Mouse (Mus musculus) CH12.LX (cell line): Measurements from ENCODE around the gene Ftsj3. TPM values are rescaled to one million over a fixed set of nuclear protein-coding genes. Genes with fewer than 3 reads are reported as not detected.

ENCODE experiments used
- DNase-seq: peaks from one replicate; pipeline ENCODE4 v3.0.0-alpha.2; 2013; ENCODE audit errors: extremely low read depth
- H3K27ac ChIP-seq: 2 replicates; pipeline ENCODE4 v1.5.1; 2012; ENCODE audit warnings: low read depth, mild to moderate bottlenecking, control low read depth, moderate library complexity; ENCODE audit not compliant: insufficient read depth
- H3K27me3 ChIP-seq: replicated peaks from 2 replicates; pipeline ENCODE3; 2012; ENCODE audit warnings: inconsistent platforms
- H3K36me3 ChIP-seq, 2 experiments: replicated peaks in 1 of 2; 2 replicates each; pipeline versions ENCODE3 to v1.6.1; 2012; ENCODE audit warnings: inconsistent platforms in 1 of 2, low read length in 1 of 2, mild to moderate bottlenecking in 1 of 2, mixed read lengths in 1 of 2, moderate library complexity in 1 of 2; ENCODE audit not compliant: control insufficient read depth in 1 of 2, insufficient read depth in 1 of 2
- H3K4me1 ChIP-seq, 2 experiments: 2 replicates each; pipeline ENCODE4 v1.6.1; 2012; ENCODE audit warnings: inconsistent platforms in 1 of 2, moderate library complexity in 1 of 2; ENCODE audit not compliant: insufficient read depth in 2 of 2, control insufficient read depth in 1 of 2
- H3K4me2 ChIP-seq: 2 replicates; pipeline ENCODE4 v1.6.1; 2012; ENCODE audit warnings: low read depth, mild to moderate bottlenecking, control low read depth; ENCODE audit not compliant: poor library complexity, insufficient read depth, severe bottlenecking
- H3K4me3 ChIP-seq, 3 experiments: fragments of 150-350 bp in 1 of 3; sonication (generic) in 1 of 3; replicated peaks in 1 of 3; 2 replicates each; pipeline versions ENCODE3 to v1.5.1; 2011 to 2012; ENCODE audit warnings: low read depth in 2 of 3, low read length in 2 of 3, mild to moderate bottlenecking in 2 of 3, moderate library complexity in 2 of 3, control low read depth in 1 of 3, improper control_type of control experiment in 1 of 3, inconsistent platforms in 1 of 3, mixed read lengths in 1 of 3; ENCODE audit not compliant: poor library complexity in 1 of 3
- H3K79me2 ChIP-seq: replicated peaks from 2 replicates; pipeline ENCODE4 v1.6.1; 2012; ENCODE audit warnings: mild to moderate bottlenecking, moderate library complexity; ENCODE audit not compliant: control insufficient read depth, poor library complexity, insufficient read depth, severe bottlenecking; ENCODE audit errors: extremely low read depth
- H3K9ac ChIP-seq: 2 replicates; pipeline ENCODE4 v1.6.1; 2012; ENCODE audit warnings: low read depth, mild to moderate bottlenecking, control low read depth, moderate library complexity; ENCODE audit not compliant: insufficient read depth
- H3K9me3 ChIP-seq: replicated peaks from 2 replicates; pipeline ENCODE3; 2012; ENCODE audit warnings: low read length, inconsistent platforms, mixed read lengths
- BHLHE40 ChIP-seq: IDR thresholded peaks from 2 replicates; pipeline ENCODE4 v1.6.1; 2011; ENCODE audit warnings: mild to moderate bottlenecking, low read depth, low read length, improper control_type of control experiment
- CHD1 ChIP-seq: IDR thresholded peaks from 2 replicates; pipeline ENCODE4 v1.6.1; 2012; ENCODE audit warnings: low read depth, low read length, improper control_type of control experiment, inconsistent platforms
- CHD2 ChIP-seq: IDR thresholded peaks from 2 replicates; pipeline ENCODE4 v1.6.1; 2011; ENCODE audit warnings: low read length, improper control_type of control experiment
- CTCF ChIP-seq, 2 experiments: IDR thresholded peaks in 1 of 2; conservative IDR thresholded peaks in 1 of 2; 2 replicates each; pipeline ENCODE4 v1.5.1; 2011 to 2012; ENCODE audit warnings: low read depth in 2 of 2, low read length in 2 of 2, improper control_type of control experiment in 1 of 2, inconsistent platforms in 1 of 2, mild to moderate bottlenecking in 1 of 2, moderate library complexity in 1 of 2
- E2F4 ChIP-seq: IDR thresholded peaks from 2 replicates; pipeline ENCODE4 v1.6.1; 2011; ENCODE audit warnings: low read depth, low read length, improper control_type of control experiment; ENCODE audit not compliant: insufficient replicate concordance
- EP300 ChIP-seq: IDR thresholded peaks from 2 replicates; pipeline ENCODE4 v1.6.1; 2011; ENCODE audit warnings: low read length, improper control_type of control experiment
- ETS1 ChIP-seq: conservative IDR thresholded peaks from 2 replicates; pipeline ENCODE4 v1.6.1; 2012; ENCODE audit warnings: low read depth, mild to moderate bottlenecking, inconsistent platforms, low read length, improper control_type of control experiment, moderate library complexity
- HCFC1 ChIP-seq: IDR thresholded peaks from 2 replicates; pipeline ENCODE4 v1.6.1; 2012; ENCODE audit warnings: low read depth, mild to moderate bottlenecking, inconsistent platforms, low read length, improper control_type of control experiment
- IRF4 ChIP-seq: IDR thresholded peaks from 2 replicates; pipeline ENCODE4 v1.6.1; 2014; ENCODE audit warnings: low read depth, mild to moderate bottlenecking, inconsistent platforms, low read length, improper control_type of control experiment
- MAFK ChIP-seq: IDR thresholded peaks from 2 replicates; pipeline ENCODE4 v1.6.1; 2011; ENCODE audit warnings: low read length, improper control_type of control experiment; ENCODE audit not compliant: insufficient replicate concordance
- MAZ ChIP-seq: IDR thresholded peaks from 2 replicates; pipeline ENCODE4 v1.6.1; 2012; ENCODE audit warnings: low read depth, mild to moderate bottlenecking, inconsistent platforms, low read length, improper control_type of control experiment, moderate library complexity
- MEF2A ChIP-seq: IDR thresholded peaks from 2 replicates; pipeline ENCODE4 v1.6.1; 2014; ENCODE audit warnings: low read depth, mild to moderate bottlenecking, inconsistent platforms, low read length, improper control_type of control experiment, borderline replicate concordance
- MXI1 ChIP-seq: IDR thresholded peaks from 2 replicates; pipeline ENCODE4 v1.6.1; 2011; ENCODE audit warnings: mild to moderate bottlenecking, low read depth, low read length, improper control_type of control experiment
- POLR2AphosphoS2 ChIP-seq: IDR thresholded peaks from 2 replicates; pipeline ENCODE4 v1.6.1; 2011; ENCODE audit warnings: low read depth, low read length, improper control_type of control experiment
- RAD21 ChIP-seq: IDR thresholded peaks from 2 replicates; pipeline ENCODE4 v1.6.1; 2011; ENCODE audit warnings: low read depth, mild to moderate bottlenecking, low read length, improper control_type of control experiment, moderate library complexity
- RCOR1 ChIP-seq: conservative IDR thresholded peaks from 2 replicates; pipeline ENCODE4 v1.6.1; 2012; ENCODE audit warnings: low read depth, mild to moderate bottlenecking, inconsistent platforms, low read length, improper control_type of control experiment
- SIN3A ChIP-seq: IDR thresholded peaks from 2 replicates; pipeline ENCODE4 v1.6.1; 2012; ENCODE audit warnings: low read length, improper control_type of control experiment, inconsistent platforms
- SMC3 ChIP-seq: IDR thresholded peaks from 2 replicates; pipeline ENCODE4 v1.6.1; 2011; ENCODE audit warnings: low read depth, low read length, improper control_type of control experiment
- TBP ChIP-seq: conservative IDR thresholded peaks from 2 replicates; pipeline ENCODE4 v1.6.1; 2011; ENCODE audit warnings: low read depth, low read length, improper control_type of control experiment
- TCF12 ChIP-seq: IDR thresholded peaks from 2 replicates; pipeline ENCODE4 v1.6.1; 2014; ENCODE audit warnings: low read depth, mild to moderate bottlenecking, inconsistent platforms, low read length, improper control_type of control experiment
- UBTF ChIP-seq: IDR thresholded peaks from 2 replicates; pipeline ENCODE4 v1.6.1; 2012; ENCODE audit warnings: low read depth, mild to moderate bottlenecking, inconsistent platforms, low read length, improper control_type of control experiment, moderate library complexity
- USF2 ChIP-seq: conservative IDR thresholded peaks from 2 replicates; pipeline ENCODE4 v1.6.1; 2011; ENCODE audit warnings: low read depth, low read length, improper control_type of control experiment
- ZC3H11A ChIP-seq: IDR thresholded peaks from 2 replicates; pipeline ENCODE4 v1.6.1; 2012; ENCODE audit warnings: low read depth, mild to moderate bottlenecking, inconsistent platforms, low read length, improper control_type of control experiment
- ZKSCAN1 ChIP-seq: IDR thresholded peaks from 2 replicates; pipeline ENCODE4 v1.6.1; 2012; ENCODE audit warnings: low read depth, inconsistent platforms, low read length, improper control_type of control experiment, borderline replicate concordance
- ZNF384 ChIP-seq: IDR thresholded peaks from 2 replicates; pipeline ENCODE4 v1.6.1; 2012; ENCODE audit warnings: low read depth, low read length, improper control_type of control experiment, inconsistent platforms
- dilution Hi-C: fragments of 300-500 bp; cut with MboI; formaldehyde crosslinking; loops from 2 replicates; pipeline ENCODE4 v1.14.3; 2020; ENCODE audit warnings: low sequenced_read_pairs; ENCODE audit not compliant: extremely low pct_unique_long_range_greater_than_20kb, extremely low pct_ligation_motif_present
- in situ Hi-C: fragments of 300-500 bp; cut with MboI; formaldehyde crosslinking; loops from 3 replicates; pipeline ENCODE4 v1.14.3; 2019; ENCODE audit warnings: low sequenced_read_pairs, low pct_ligation_motif_present, low pct_unique_long_range_greater_than_20kb, mixed read lengths
- polyA plus RNA-seq: library from polyadenylated mRNA; unstranded; fragments of >175 nt; gene quantifications from 2 replicates; pipeline ENCODE4 v1.2.1, GENCODE M21; 2012; ENCODE audit warnings: low read depth; ENCODE audit not compliant: insufficient read length
- total RNA-seq, 2 experiments: library from RNA; depleted of rRNA; stranded (reverse); fragments of 300-350 nt in 1 of 2; fragments of >200 nt in 1 of 2; gene quantifications; 2 replicates each; pipeline ENCODE4 v1.2.3; 2012 to 2014

Ftsj3 gene
- total and polyA plus RNA-seq, 3 experiments = 178 to 298 (median 215) TPM

DNA sequence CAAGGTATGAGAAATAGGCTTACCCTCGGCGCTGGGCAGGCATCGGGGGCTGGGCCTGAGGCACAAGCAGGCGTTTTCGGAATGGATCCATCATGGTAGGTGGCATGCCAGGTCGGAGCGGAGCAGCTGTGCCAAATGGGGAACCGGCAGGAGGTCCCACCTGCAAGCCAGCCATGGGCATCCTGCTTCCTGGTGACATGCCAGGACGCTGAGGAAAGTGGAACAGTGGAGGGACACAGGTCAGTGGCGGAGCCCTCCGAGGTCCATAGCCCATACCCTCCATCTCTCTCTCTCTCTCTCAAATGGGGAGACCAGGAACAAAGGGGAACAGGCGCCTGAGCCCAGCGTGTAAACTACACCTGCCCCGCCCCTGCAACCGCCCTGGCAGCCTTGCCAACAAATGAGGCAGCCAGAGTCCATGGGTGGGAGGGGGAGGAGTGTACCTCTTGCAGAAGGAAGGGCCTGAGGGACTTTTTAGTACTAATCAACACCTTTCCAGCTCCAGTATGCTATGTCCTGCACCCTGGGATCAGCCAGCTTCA is 11.5 kb upstream of the Ftsj3 start:
- no peak overlapping the region for H3K9ac ChIP-seq
- peaks cover 15 to 57% of the 10 kb centered on the region in 2 experiments for H3K4me1 ChIP-seq
- TF ChIP-seq POLR2AphosphoS2 (no peak), MAFK (no peak), MAZ (no peak), USF2 (no peak), HCFC1 (no peak), RAD21 (no peak), EP300 (no peak), MXI1 (no peak), ZC3H11A (no peak), CHD2 (no peak), ETS1 (no peak), MEF2A (no peak), E2F4 (no peak)
- no peak overlapping the region for H3K27ac ChIP-seq
- DNase-seq = no peak
- no peaks in the 10 kb centered on the region for H3K9me3 ChIP-seq
- H3K27me3 ChIP-seq = no peaks in the 10 kb centered on the region
- dilution Hi-C loops (no loop called here), in situ Hi-C loops (no loop called here)
- peaks cover 55 to 69% of the 10 kb centered on the region in 2 experiments for H3K36me3 ChIP-seq
- H3K79me2 ChIP-seq = peaks cover 40% of the 10 kb centered on the region
- no peak overlapping the region for H3K4me3 ChIP-seq
- H3K4me2 ChIP-seq = no peak overlapping the region

DNA sequence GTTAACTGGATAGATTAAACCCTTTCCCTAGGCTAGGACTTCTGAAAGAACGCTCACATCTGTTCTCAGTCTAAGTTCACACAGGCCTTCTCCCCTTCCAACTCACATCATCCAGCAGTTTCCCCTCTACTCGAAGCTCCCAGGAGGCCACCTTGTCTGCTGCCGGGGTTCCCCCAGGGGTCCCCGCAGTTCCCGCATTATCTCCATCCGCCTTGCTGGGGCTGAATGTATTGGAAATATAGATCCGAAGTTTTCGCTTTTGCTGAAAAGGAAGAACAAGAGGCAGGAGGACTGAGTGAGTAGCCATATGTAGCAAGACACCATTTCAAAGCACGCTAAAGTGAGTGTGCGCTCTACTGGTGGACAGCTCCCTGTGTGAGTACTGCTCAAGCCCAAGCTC is 10.6 kb upstream of the Ftsj3 start:
- no peaks in the 10 kb centered on the region for H3K9me3 ChIP-seq
- H3K9ac ChIP-seq = no peak overlapping the region
- DNase-seq = no peak
- H3K4me2 ChIP-seq = no peak overlapping the region
- no peaks in the 10 kb centered on the region for H3K27me3 ChIP-seq
- in situ Hi-C loops = no loop called here
- peaks cover 32% of the 10 kb centered on the region for H3K79me2 ChIP-seq
- H3K4me1 ChIP-seq = peaks cover 14 to 55% of the 10 kb centered on the region in 2 experiments
- no peak overlapping the region for H3K27ac ChIP-seq
- H3K4me3 ChIP-seq = no peak overlapping the region
- TF ChIP-seq SMC3 (no peak), TCF12 (no peak), CHD1 (no peak), RCOR1 (no peak), E2F4 (no peak), IRF4 (no peak), EP300 (no peak), MAFK (no peak), UBTF (no peak), ZC3H11A (no peak), TBP (no peak), ZNF384 (no peak), MXI1 (no peak), ZKSCAN1 (no peak), SIN3A (no peak), BHLHE40 (no peak), CTCF (conservative IDR thresholded peaks at IDR 0.05 in 1 of 2, IDR thresholded peaks at IDR 0.05 in 1 of 2; ENCODE audit: low read depth in 2 of 2, low read length in 2 of 2) (no peak)
- dilution Hi-C loops = no loop called here
- H3K36me3 ChIP-seq = peaks cover 64 to 78% of the 10 kb centered on the region in 2 experiments
